Mouse (Mus musculus): ENCODE results near the gene Cacna1e.

- peak; percentile 93 for TF ChIP-seq CTCF (IDR thresholded peaks at IDR 0.05; ENCODE audit: extremely low read depth, insufficient read depth, low read length)
- no peak for TF ChIP-seq POLR2A (IDR thresholded peaks at IDR 0.05; ENCODE audit: extremely low read depth, insufficient read depth, low read length)
Measured at GRCm38 (mm10) chr1:154729269-154729980, 154.9 kb downstream of the Cacna1e start.
